Mouse (Mus musculus) lung, embryonic 16.5 days (tissue): ENCODE data around the gene Sdhb. TPM values are rescaled to one million over a fixed set of nuclear protein-coding genes. Genes with fewer than 3 reads are reported as not detected.

Experiments
- ATAC-seq: fragments of 200-750 bp; cut with Nextera tagmentation; 2 replicates; pipeline ENCODE4 v1.8.0; 2017; ENCODE audit warnings: low read depth, mild to moderate bottlenecking, moderate library complexity
- H3K27ac ChIP-seq: fragments of 300-500 bp; sonication (generic); 2 replicates; pipeline ENCODE4 v1.5.1; 2014; ENCODE audit warnings: mild to moderate bottlenecking, control low read depth, low read length
- H3K27me3 ChIP-seq: fragments of 300-500 bp; sonication (generic); 2 replicates; pipeline ENCODE4 v1.6.1; 2014; ENCODE audit warnings: low read depth, low read length, mixed read lengths; ENCODE audit not compliant: control insufficient read depth, insufficient read depth
- H3K36me3 ChIP-seq: fragments of 300-500 bp; sonication (generic); 2 replicates; pipeline ENCODE4 v1.6.1; 2014; ENCODE audit warnings: low read length; ENCODE audit not compliant: control insufficient read depth, insufficient read depth
- H3K4me1 ChIP-seq: fragments of 300-500 bp; sonication (generic); replicated peaks from 2 replicates; pipeline ENCODE4 v1.6.1; 2014; ENCODE audit warnings: low read length, mixed read lengths; ENCODE audit not compliant: control insufficient read depth, insufficient read depth
- H3K4me2 ChIP-seq: fragments of 300-500 bp; sonication (generic); 2 replicates; pipeline ENCODE4 v1.6.1; 2014; ENCODE audit warnings: low read depth, low read length, control low read depth
- H3K4me3 ChIP-seq: fragments of 300-500 bp; sonication (generic); 2 replicates; pipeline ENCODE4 v1.5.1; 2014; ENCODE audit warnings: mild to moderate bottlenecking, low read length, control low read depth
- H3K9ac ChIP-seq: fragments of 300-500 bp; sonication (generic); 2 replicates; pipeline ENCODE4 v1.6.1; 2014; ENCODE audit warnings: low read length, control low read depth
- H3K9me3 ChIP-seq: fragments of 300-500 bp; sonication (generic); 2 replicates; pipeline ENCODE4 v1.6.1; 2016; ENCODE audit warnings: low read length; ENCODE audit not compliant: control insufficient read depth
- WGBS: fragments of 180-500 bp; shearing (Covaris S2); extraction: QIAGEN DNeasy Blood & Tissue Kit; methylation state at CpG from one replicate; pipeline ENCODE4 v1.1.7; 2014; 5-methylcytosine and 5-hydroxymethylcytosine counted together
- polyA plus RNA-seq: library from polyadenylated mRNA; unstranded; fragments of >200 nt; fragmentation: Nextera tagmentation; extraction: Ambion mirVana; gene quantifications from 2 replicates; pipeline ENCODE4 v1.2.1, GENCODE M21; 2015

Gene Sdhb
- polyA plus RNA-seq, 1 experiment from 2014 or later = 347 TPM

GRCm38 (mm10) chr4:140946048-140946447, 15.0 kb upstream of the Sdhb start:
- Histone ChIP-seq H3K9ac (no peak overlapping the region), H3K9me3 (no peaks in the 10 kb centered on the region), H3K27me3 (no peaks in the 10 kb centered on the region), H3K27ac (no peak overlapping the region), H3K4me3 (no peak overlapping the region), H3K4me2 (no peak overlapping the region), H3K36me3 (no peaks in the 10 kb centered on the region), H3K4me1 (peaks cover 2% of the 10 kb centered on the region; the same call in 1 of the 2 replicates)
- WGBS = 23% methylated on average over 4 of the region's 4 CpGs
- ATAC-seq = no peak

- no peak overlapping the region for H3K9ac ChIP-seq
- no peak for ATAC-seq
- no peaks in the 10 kb centered on the region for H3K27me3 ChIP-seq
- 54% methylated on average over 14 of the region's 14 CpGs for WGBS
- H3K9me3 ChIP-seq = no peaks in the 10 kb centered on the region
- no peak overlapping the region for H3K4me3 ChIP-seq
- no peak overlapping the region for H3K4me2 ChIP-seq
- peaks cover 2% of the 10 kb centered on the region; the same call in 1 of the 2 replicates for H3K4me1 ChIP-seq
- no peaks in the 10 kb centered on the region for H3K36me3 ChIP-seq
- no peak overlapping the region for H3K27ac ChIP-seq
Measured at GRCm38 (mm10) chr4:140946580-140947205, 14.3 kb upstream of the Sdhb start.

GRCm38 (mm10) chr4:140947487-140948440, 13.2 kb upstream of the Sdhb start:
- Histone ChIP-seq H3K36me3 (no peaks in the 10 kb centered on the region), H3K9ac (no peak overlapping the region), H3K9me3 (no peaks in the 10 kb centered on the region), H3K4me1 (peaks cover 2% of the 10 kb centered on the region; the same call in 1 of the 2 replicates), H3K27me3 (no peaks in the 10 kb centered on the region), H3K27ac (no peak overlapping the region), H3K4me3 (no peak overlapping the region), H3K4me2 (no peak overlapping the region)
- 61% methylated on average over 12 of the region's 12 CpGs for WGBS
- ATAC-seq = peak; percentile 56; the same call in 1 of the 2 replicates

GRCm38 (mm10) chr4:140948481-140948880, 12.5 kb upstream of the Sdhb start:
- Histone ChIP-seq H3K9me3 (no peaks in the 10 kb centered on the region), H3K4me2 (no peak overlapping the region), H3K4me3 (no peak overlapping the region), H3K36me3 (no peaks in the 10 kb centered on the region), H3K27ac (no peak overlapping the region), H3K27me3 (no peaks in the 10 kb centered on the region), H3K9ac (no peak overlapping the region), H3K4me1 (peaks cover 2% of the 10 kb centered on the region; the same call in 1 of the 2 replicates)
- WGBS = 64% methylated on average over 6 of the region's 6 CpGs
- ATAC-seq = no peak

GRCm38 (mm10) chr4:140949052-140949451, 12.0 kb upstream of the Sdhb start:
- WGBS = 53% methylated on average over 8 of the region's 8 CpGs
- Histone ChIP-seq H3K27ac (no peak overlapping the region), H3K9me3 (no peaks in the 10 kb centered on the region), H3K36me3 (no peaks in the 10 kb centered on the region), H3K27me3 (no peaks in the 10 kb centered on the region), H3K4me3 (no peak overlapping the region), H3K4me1 (peaks cover 2% of the 10 kb centered on the region; the same call in 1 of the 2 replicates), H3K4me2 (no peak overlapping the region), H3K9ac (no peak overlapping the region)
- no peak for ATAC-seq

- 73% methylated on average over 16 of the region's 16 CpGs for WGBS
Measured at GRCm38 (mm10) chr4:140949616-140950015, 11.4 kb upstream of the Sdhb start.

GRCm38 (mm10) chr4:140950574-140950973, 10.4 kb upstream of the Sdhb start:
- no peak for ATAC-seq
- H3K4me3 ChIP-seq = no peak overlapping the region
- no peaks in the 10 kb centered on the region for H3K9me3 ChIP-seq
- peaks cover 2% of the 10 kb centered on the region; the same call in 1 of the 2 replicates for H3K4me1 ChIP-seq
- no peak overlapping the region for H3K4me2 ChIP-seq
- no peak overlapping the region for H3K27ac ChIP-seq
- no peaks in the 10 kb centered on the region for H3K36me3 ChIP-seq
- no peak overlapping the region for H3K9ac ChIP-seq
- no peaks in the 10 kb centered on the region for H3K27me3 ChIP-seq
- WGBS = 62% methylated on average over 3 of the region's 3 CpGs

More at GRCm38 (mm10) chr4:140949616-140950015, 11.4 kb upstream of the Sdhb start:
- Histone ChIP-seq H3K27me3 (no peaks in the 10 kb centered on the region), H3K4me2 (no peak overlapping the region), H3K4me3 (no peak overlapping the region), H3K9ac (no peak overlapping the region), H3K27ac (no peak overlapping the region), H3K9me3 (no peaks in the 10 kb centered on the region), H3K4me1 (peaks cover 2% of the 10 kb centered on the region; the same call in 1 of the 2 replicates), H3K36me3 (no peaks in the 10 kb centered on the region)
- ATAC-seq = no peak

- WGBS = 75% methylated on average over 18 of the region's 18 CpGs
- no peak overlapping the region for H3K27ac ChIP-seq
- H3K4me1 ChIP-seq = no peaks in the 10 kb centered on the region; the same call in 1 of the 2 replicates
- ATAC-seq = no peak
- no peaks in the 10 kb centered on the region for H3K9me3 ChIP-seq
- H3K36me3 ChIP-seq = no peaks in the 10 kb centered on the region
- peaks cover 4% of the 10 kb centered on the region for H3K27me3 ChIP-seq
- no peak overlapping the region for H3K4me3 ChIP-seq
- H3K4me2 ChIP-seq = no peak overlapping the region
- no peak overlapping the region for H3K9ac ChIP-seq
Measured at GRCm38 (mm10) chr4:140951861-140952641, 9.0 kb upstream of the Sdhb start.
